Mouse (Mus musculus) heart, postnatal 0 days (tissue): ENCODE measurements around the gene Dbi. TPM values are rescaled to one million over a fixed set of nuclear protein-coding genes. Genes with fewer than 3 reads are reported as not detected.

ENCODE experiments used
- ATAC-seq: fragments of 200-750 bp; cut with Nextera tagmentation; 2 replicates; pipeline ENCODE4 v1.8.0; 2017; ENCODE audit warnings: low read depth, moderate number of reproducible peaks, moderate library complexity; ENCODE audit not compliant: insufficient read depth
- DNase-seq: peaks from one replicate; pipeline ENCODE4 v3.0.0-alpha.2; 2016; ENCODE audit warnings: low spot score
- H3K27ac ChIP-seq: fragments of 300-500 bp; sonication (generic); 2 replicates; pipeline ENCODE4 v1.5.1; 2014; ENCODE audit warnings: low read depth, mild to moderate bottlenecking
- H3K27me3 ChIP-seq: fragments of 300-500 bp; sonication (generic); 2 replicates; pipeline ENCODE4 v1.6.1; 2014; ENCODE audit warnings: low read length, mixed read lengths; ENCODE audit not compliant: control insufficient read depth, insufficient read depth
- H3K36me3 ChIP-seq: fragments of 300-500 bp; sonication (generic); replicated peaks from 2 replicates; pipeline ENCODE4 v1.6.1; 2014; ENCODE audit warnings: low read length, mixed read lengths; ENCODE audit not compliant: control insufficient read depth, insufficient read depth
- H3K4me1 ChIP-seq: fragments of 300-500 bp; sonication (generic); 2 replicates; pipeline ENCODE4 v1.6.1; 2014; ENCODE audit warnings: antibody characterized with exemption; ENCODE audit not compliant: control insufficient read depth, insufficient read depth
- H3K4me2 ChIP-seq: fragments of 300-500 bp; sonication (generic); 2 replicates; pipeline ENCODE4 v1.6.1; 2014; ENCODE audit warnings: low read depth, mild to moderate bottlenecking, low read length, moderate library complexity
- H3K4me3 ChIP-seq: fragments of 300-500 bp; sonication (generic); 2 replicates; pipeline ENCODE4 v1.5.1; 2014; ENCODE audit warnings: low read depth, low read length
- H3K9ac ChIP-seq: fragments of 300-500 bp; sonication (generic); replicated peaks from 2 replicates; pipeline ENCODE4 v1.6.1; 2014; ENCODE audit warnings: low read depth, low read length, mixed read lengths
- H3K9me3 ChIP-seq: fragments of 300-500 bp; sonication (generic); replicated peaks from 2 replicates; pipeline ENCODE4 v1.6.1; 2016; ENCODE audit warnings: low read length; ENCODE audit not compliant: control insufficient read depth
- CTCF ChIP-seq: IDR thresholded peaks from 2 replicates; pipeline ENCODE4 v1.5.1; 2016; ENCODE audit warnings: antibody characterized with exemption, control low read depth, low read depth
- EP300 ChIP-seq: IDR thresholded peaks from 2 replicates; pipeline ENCODE4 v1.6.1; 2016; ENCODE audit warnings: antibody characterized with exemption, low read depth
- WGBS: fragments of 180-500 bp; shearing (Covaris S2); extraction: QIAGEN DNeasy Blood & Tissue Kit; methylation state at CpG from one replicate; pipeline ENCODE4 v1.1.7; 2014; 5-methylcytosine and 5-hydroxymethylcytosine counted together
- polyA plus RNA-seq: library from polyadenylated mRNA; unstranded; fragments of >200 nt; fragmentation: Nextera tagmentation; extraction: Ambion mirVana; gene quantifications from 2 replicates; pipeline ENCODE4 v1.2.1, GENCODE M21; 2015
- total RNA-seq: library from RNA; depleted of rRNA; stranded (reverse); fragments of >200 nt; gene quantifications from 2 replicates; pipeline ENCODE4 v1.2.3, GENCODE M21; 2014; ENCODE audit warnings: low replicate concordance

Dbi gene
- total and polyA plus RNA-seq, 2 experiments from 2014 or later: 261 to 1,218 TPM

DNA sequence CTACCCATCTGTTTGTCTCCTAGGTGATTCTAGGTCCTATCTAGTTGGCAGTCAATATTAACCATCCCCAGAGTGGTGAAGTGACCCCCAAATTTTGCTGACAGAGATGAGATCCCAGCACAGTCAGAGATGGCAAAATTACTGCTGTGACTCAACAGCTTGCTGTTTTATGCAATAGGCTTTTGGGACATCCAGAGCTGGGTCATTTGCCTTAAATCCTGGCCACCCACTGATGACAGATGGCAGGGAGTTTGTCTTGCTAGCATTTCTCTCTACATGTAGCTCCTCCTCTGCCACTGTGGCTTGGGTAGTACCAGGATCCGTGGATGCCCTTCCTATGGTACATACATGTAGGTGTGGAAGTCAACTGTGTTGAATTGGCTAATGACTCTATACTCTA lies 11.5 kb upstream of the Dbi start:
- WGBS: 91% methylated on average over 1 of the region's 1 CpGs
- no peak for DNase-seq
- no peak overlapping the region for H3K27ac ChIP-seq

DNA sequence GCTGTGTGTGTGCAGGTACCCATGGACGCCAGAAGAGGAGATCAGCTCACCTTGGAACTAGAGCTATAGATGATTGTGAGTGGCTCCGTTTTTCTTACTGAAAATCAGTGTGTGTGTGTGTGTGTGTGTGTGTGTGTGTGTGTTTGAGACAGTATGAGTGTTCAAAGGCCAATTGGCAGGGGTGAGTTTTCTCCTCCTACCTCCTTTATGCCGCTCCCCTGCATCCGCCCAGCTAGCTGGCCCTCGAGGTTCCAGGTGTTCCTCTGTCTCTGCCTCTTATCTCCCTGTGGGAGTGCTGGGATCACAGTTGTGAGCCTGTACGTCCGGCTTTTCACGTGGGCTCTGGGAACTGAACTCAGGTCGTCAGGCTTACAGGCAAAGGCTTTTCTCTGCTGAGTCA lies 5.4 kb upstream of the Dbi start:
- Histone ChIP-seq H3K4me2 (no peak overlapping the region), H3K27me3 (no peaks in the 10 kb centered on the region), H3K27ac (no peak overlapping the region), H3K4me1 (peaks cover 4% of the 10 kb centered on the region; the same call in 1 of the 2 replicates), H3K9me3 (no peaks in the 10 kb centered on the region), H3K4me3 (no peak overlapping the region), H3K9ac (no peak overlapping the region), H3K36me3 (no peaks in the 10 kb centered on the region)
- TF ChIP-seq EP300: no peak
- no peak for TF ChIP-seq CTCF
- no peak for ATAC-seq
- WGBS: 66% methylated on average over 9 of the region's 9 CpGs
- no peak for DNase-seq

More for the DNA sequence above, 11.5 kb upstream of the Dbi start:
- H3K27me3 ChIP-seq: no peaks in the 10 kb centered on the region
- no peak overlapping the region for H3K4me3 ChIP-seq
- no peaks in the 10 kb centered on the region for H3K36me3 ChIP-seq
- no peaks in the 10 kb centered on the region for H3K4me1 ChIP-seq
- no peak overlapping the region for H3K9ac ChIP-seq
- H3K9me3 ChIP-seq: 0 out of 2 replicates have a peak, but pooled peaks cover 4% of the 10 kb centered on the region
- TF ChIP-seq CTCF (no peak), EP300 (no peak)
- H3K4me2 ChIP-seq: no peak overlapping the region
- ATAC-seq: no peak

DNA sequence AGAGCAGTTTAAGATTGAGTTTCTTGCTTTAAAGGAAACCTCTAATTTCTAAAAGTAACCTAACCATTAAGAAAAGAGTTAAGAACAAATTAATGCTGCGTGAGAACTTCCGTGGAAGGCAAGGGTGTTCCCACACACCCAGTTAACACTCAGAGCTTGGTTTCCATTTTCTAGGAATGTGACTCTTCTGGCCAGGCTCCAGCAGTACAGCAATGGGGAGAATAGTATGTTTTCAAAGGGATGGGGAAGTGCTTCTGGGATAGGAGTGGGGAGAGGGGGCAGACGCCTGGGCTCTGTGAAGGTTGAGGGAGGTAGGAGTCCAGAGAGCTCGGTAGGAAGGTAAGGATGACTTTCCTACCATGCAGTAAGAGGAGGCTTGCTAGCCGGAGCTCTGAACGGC lies 4.6 kb upstream of the Dbi start:
- no peaks in the 10 kb centered on the region for H3K36me3 ChIP-seq
- no peak for ATAC-seq
- H3K4me3 ChIP-seq: no peak overlapping the region
- TF ChIP-seq EP300 (no peak), CTCF (no peak)
- no peak overlapping the region for H3K9ac ChIP-seq
- WGBS: 69% methylated on average over 6 of the region's 6 CpGs
- no peak overlapping the region for H3K4me2 ChIP-seq
- H3K9me3 ChIP-seq: no peaks in the 10 kb centered on the region
- H3K4me1 ChIP-seq: peaks cover 4% of the 10 kb centered on the region; the same call in 1 of the 2 replicates
- no peaks in the 10 kb centered on the region for H3K27me3 ChIP-seq
- no peak overlapping the region for H3K27ac ChIP-seq
- DNase-seq: no peak

DNA sequence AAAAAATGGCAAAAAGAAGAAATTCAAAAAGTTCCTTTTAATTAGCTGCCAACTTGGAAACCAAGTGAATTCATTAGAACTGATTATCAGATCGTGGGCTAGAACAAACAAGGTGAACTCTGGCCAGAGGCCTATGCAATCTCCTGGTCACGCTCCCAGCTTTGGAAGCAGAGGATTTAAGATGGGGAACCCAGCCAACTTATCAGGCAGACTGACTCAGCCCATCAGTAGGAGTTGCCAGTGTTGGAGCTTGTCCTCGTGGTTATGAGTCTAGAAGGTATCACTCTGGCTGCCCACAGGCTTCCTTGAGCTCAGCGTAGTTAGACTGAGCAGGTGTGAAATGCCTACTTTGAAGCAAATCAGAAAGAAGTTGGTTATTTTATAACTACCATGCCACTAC lies 4.0 kb upstream of the Dbi start:
- 42% methylated on average over 4 of the region's 4 CpGs for WGBS
- no peaks in the 10 kb centered on the region for H3K9me3 ChIP-seq
- H3K27ac ChIP-seq: no peak overlapping the region
- H3K36me3 ChIP-seq: no peaks in the 10 kb centered on the region
- no peak for TF ChIP-seq EP300
- TF ChIP-seq CTCF: no peak
- ATAC-seq (no peak), DNase-seq (no peak)
- H3K27me3 ChIP-seq: no peaks in the 10 kb centered on the region
- no peak overlapping the region for H3K4me2 ChIP-seq
- no peak overlapping the region for H3K4me3 ChIP-seq
- H3K9ac ChIP-seq: no peak overlapping the region
- H3K4me1 ChIP-seq: peaks cover 9% of the 10 kb centered on the region; the same call in 1 of the 2 replicates

DNA sequence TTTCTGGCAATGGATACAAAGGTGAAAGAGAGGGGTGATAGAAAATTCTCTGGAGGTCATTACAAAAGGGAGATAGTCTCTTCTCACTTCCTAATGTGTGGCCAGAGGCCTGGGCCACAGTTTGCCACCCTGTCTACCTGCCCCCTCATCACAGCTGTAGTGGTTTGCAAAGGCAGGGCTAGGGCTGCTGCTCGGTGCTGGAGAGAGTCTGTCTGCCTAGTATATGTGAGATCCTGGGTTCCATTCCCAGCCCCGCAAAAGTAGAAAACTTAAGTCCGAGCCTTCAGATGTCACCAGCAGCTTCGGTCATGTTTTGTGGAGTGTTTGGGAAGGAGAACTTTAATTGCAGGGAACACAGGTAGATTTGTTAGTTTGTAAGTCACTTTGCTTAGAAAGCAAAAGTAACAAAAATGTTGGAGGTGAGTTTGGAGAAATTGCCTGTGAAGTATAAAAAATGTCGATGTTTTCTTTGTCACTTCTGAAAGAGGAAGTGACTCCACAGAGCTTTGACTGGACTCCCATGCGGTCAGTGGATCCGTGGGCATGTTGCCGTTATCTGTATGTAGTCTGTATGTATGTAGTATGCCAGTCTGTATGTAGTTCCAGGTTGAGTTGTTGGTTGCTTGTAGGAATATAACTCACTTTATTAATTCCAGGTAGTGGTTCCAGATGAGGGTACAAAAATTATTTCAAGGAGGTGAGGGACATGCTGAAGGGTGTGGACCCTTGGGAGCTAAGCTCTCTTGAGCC lies 1.9 kb upstream of the Dbi start:
- DNase-seq (no peak), ATAC-seq (no peak)
- Histone ChIP-seq H3K27ac (no peak overlapping the region), H3K4me3 (no peak overlapping the region), H3K27me3 (no peaks in the 10 kb centered on the region), H3K4me2 (no peak overlapping the region), H3K9ac (no peak overlapping the region), H3K36me3 (peaks cover 14% of the 10 kb centered on the region; the same call in 1 of the 2 replicates), H3K9me3 (no peaks in the 10 kb centered on the region), H3K4me1 (peaks cover 15% of the 10 kb centered on the region)
- no peak for TF ChIP-seq EP300
- TF ChIP-seq CTCF: no peak
- 89% methylated on average over 8 of the region's 8 CpGs for WGBS
